Mouse (Mus musculus): ENCODE results near the gene Ttc39b. TPM values are rescaled to one million over a fixed set of nuclear protein-coding genes. Genes with fewer than 3 reads are reported as not detected.

Gene Ttc39b
- polyA plus RNA-seq, 1 experiment from 2014 or later = 1.5 TPM

GRCm38 (mm10) chr4:83273616-83274050 lies 50.4 kb downstream of the Ttc39b start:
- peak; percentile 80 for ATAC-seq (ENCODE audit: low read depth)
- Histone ChIP-seq H3K9ac (ENCODE audit: low read depth, low read length) (no peak overlapping the region), H3K36me3 (ENCODE audit: control insufficient read depth, insufficient read depth) (no peaks in the 10 kb centered on the region), H3K27ac (ENCODE audit: low read length) (no peak overlapping the region), H3K27me3 (ENCODE audit: control insufficient read depth, insufficient read depth, low read depth, low read length) (no peaks in the 10 kb centered on the region), H3K4me1 (ENCODE audit: control insufficient read depth, low read depth, low read length) (no peaks in the 10 kb centered on the region; the same call in 1 of the 2 replicates), H3K9me3 (replicated peaks; ENCODE audit: control insufficient read depth, low read length) (no peaks in the 10 kb centered on the region), H3K4me3 (ENCODE audit: low read depth, low read length) (peak overlapping the region; percentile 32), H3K4me2 (ENCODE audit: low read depth, low read length) (peak overlapping the region; percentile 42)
- 17% methylated on average over 19 of the region's 19 CpGs for WGBS (ENCODE audit: insufficient replicate concordance)

- no peaks in the 10 kb centered on the region; the same call in 1 of the 2 replicates for H3K4me1 ChIP-seq (ENCODE audit: control insufficient read depth, low read depth, low read length)
- no peak; the same call in 1 of the 2 replicates for ATAC-seq (ENCODE audit: low read depth)
- no peaks in the 10 kb centered on the region for H3K9me3 ChIP-seq (replicated peaks; ENCODE audit: control insufficient read depth, low read length)
- H3K36me3 ChIP-seq (ENCODE audit: control insufficient read depth, insufficient read depth) = no peaks in the 10 kb centered on the region
- peak overlapping the region; percentile 32 for H3K4me3 ChIP-seq (ENCODE audit: low read depth, low read length)
- H3K27me3 ChIP-seq (ENCODE audit: control insufficient read depth, insufficient read depth, low read depth, low read length) = no peaks in the 10 kb centered on the region
- WGBS (ENCODE audit: insufficient replicate concordance) = 18% methylated on average over 9 of the region's 9 CpGs
- H3K4me2 ChIP-seq (ENCODE audit: low read depth, low read length) = peak overlapping the region; percentile 42
- H3K9ac ChIP-seq (ENCODE audit: low read depth, low read length) = no peak overlapping the region
- no peak overlapping the region for H3K27ac ChIP-seq (ENCODE audit: low read length)
These were observed 51.0 kb downstream of the Ttc39b start for GRCm38 (mm10) chr4:83272917-83273615.

GRCm38 (mm10) chr4:83270481-83270880 lies 53.6 kb downstream of the Ttc39b start:
- Histone ChIP-seq H3K9me3 (replicated peaks; ENCODE audit: control insufficient read depth, low read length) (no peaks in the 10 kb centered on the region), H3K4me1 (ENCODE audit: control insufficient read depth, low read depth, low read length) (no peaks in the 10 kb centered on the region; the same call in 1 of the 2 replicates), H3K4me3 (ENCODE audit: low read depth, low read length) (no peak overlapping the region), H3K27me3 (ENCODE audit: control insufficient read depth, insufficient read depth, low read depth, low read length) (no peaks in the 10 kb centered on the region), H3K4me2 (ENCODE audit: low read depth, low read length) (no peak overlapping the region), H3K9ac (ENCODE audit: low read depth, low read length) (no peak overlapping the region), H3K36me3 (ENCODE audit: control insufficient read depth, insufficient read depth) (no peaks in the 10 kb centered on the region), H3K27ac (ENCODE audit: low read length) (no peak overlapping the region)
- WGBS (ENCODE audit: insufficient replicate concordance) = 81% methylated on average over 8 of the region's 8 CpGs
- ATAC-seq (ENCODE audit: low read depth) = no peak

- no peaks in the 10 kb centered on the region for H3K9me3 ChIP-seq (replicated peaks; ENCODE audit: control insufficient read depth, low read length)
- ATAC-seq (ENCODE audit: low read depth) = no peak
- 49% methylated on average over 6 of the region's 6 CpGs for WGBS (ENCODE audit: insufficient replicate concordance)
These were observed 54.4 kb downstream of the Ttc39b start for GRCm38 (mm10) chr4:83269614-83270013.

GRCm38 (mm10) chr4:83265926-83266692 lies 57.9 kb downstream of the Ttc39b start:
- 49% methylated on average over 14 of the region's 14 CpGs for WGBS (ENCODE audit: insufficient replicate concordance)
- Histone ChIP-seq H3K27me3 (ENCODE audit: control insufficient read depth, insufficient read depth, low read depth, low read length) (no peaks in the 10 kb centered on the region), H3K36me3 (ENCODE audit: control insufficient read depth, insufficient read depth) (no peaks in the 10 kb centered on the region), H3K9ac (ENCODE audit: low read depth, low read length) (no peak overlapping the region), H3K4me2 (ENCODE audit: low read depth, low read length) (no peak overlapping the region), H3K9me3 (replicated peaks; ENCODE audit: control insufficient read depth, low read length) (no peaks in the 10 kb centered on the region), H3K4me3 (ENCODE audit: low read depth, low read length) (no peak overlapping the region), H3K4me1 (ENCODE audit: control insufficient read depth, low read depth, low read length) (no peaks in the 10 kb centered on the region), H3K27ac (ENCODE audit: low read length) (no peak overlapping the region)
- no peak for ATAC-seq (ENCODE audit: low read depth)

More at GRCm38 (mm10) chr4:83269614-83270013, 54.4 kb downstream of the Ttc39b start:
- H3K27ac ChIP-seq (ENCODE audit: low read length) = no peak overlapping the region
- no peaks in the 10 kb centered on the region for H3K27me3 ChIP-seq (ENCODE audit: control insufficient read depth, insufficient read depth, low read depth, low read length)
- H3K4me1 ChIP-seq (ENCODE audit: control insufficient read depth, low read depth, low read length) = no peaks in the 10 kb centered on the region; the same call in 1 of the 2 replicates
- H3K4me3 ChIP-seq (ENCODE audit: low read depth, low read length) = no peak overlapping the region
- no peak overlapping the region for H3K4me2 ChIP-seq (ENCODE audit: low read depth, low read length)
- H3K36me3 ChIP-seq (ENCODE audit: control insufficient read depth, insufficient read depth) = no peaks in the 10 kb centered on the region
- no peak overlapping the region for H3K9ac ChIP-seq (ENCODE audit: low read depth, low read length)

GRCm38 (mm10) chr4:83264832-83265231 lies 59.2 kb downstream of the Ttc39b start:
- no peak overlapping the region for H3K27ac ChIP-seq (ENCODE audit: low read length)
- no peaks in the 10 kb centered on the region for H3K36me3 ChIP-seq (ENCODE audit: control insufficient read depth, insufficient read depth)
- no peak overlapping the region for H3K9ac ChIP-seq (ENCODE audit: low read depth, low read length)
- H3K27me3 ChIP-seq (ENCODE audit: control insufficient read depth, insufficient read depth, low read depth, low read length) = no peaks in the 10 kb centered on the region
- H3K4me3 ChIP-seq (ENCODE audit: low read depth, low read length) = no peak overlapping the region
- no peak overlapping the region for H3K4me2 ChIP-seq (ENCODE audit: low read depth, low read length)
- no peaks in the 10 kb centered on the region for H3K4me1 ChIP-seq (ENCODE audit: control insufficient read depth, low read depth, low read length)
- no peaks in the 10 kb centered on the region for H3K9me3 ChIP-seq (replicated peaks; ENCODE audit: control insufficient read depth, low read length)
- no peak for ATAC-seq (ENCODE audit: low read depth)
- WGBS (ENCODE audit: insufficient replicate concordance) = 68% methylated on average over 2 of the region's 2 CpGs

GRCm38 (mm10) chr4:83261998-83262397 lies 62.1 kb downstream of the Ttc39b start:
- no peaks in the 10 kb centered on the region for H3K36me3 ChIP-seq (ENCODE audit: control insufficient read depth, insufficient read depth)
- no peak overlapping the region for H3K4me2 ChIP-seq (ENCODE audit: low read depth, low read length)
- ATAC-seq (ENCODE audit: low read depth) = no peak
- H3K4me3 ChIP-seq (ENCODE audit: low read depth, low read length) = no peak overlapping the region
- WGBS (ENCODE audit: insufficient replicate concordance) = 9% methylated on average over 2 of the region's 2 CpGs
- no peak overlapping the region for H3K27ac ChIP-seq (ENCODE audit: low read length)
- no peaks in the 10 kb centered on the region for H3K9me3 ChIP-seq (replicated peaks; ENCODE audit: control insufficient read depth, low read length)
- no peaks in the 10 kb centered on the region for H3K27me3 ChIP-seq (ENCODE audit: control insufficient read depth, insufficient read depth, low read depth, low read length)
- no peaks in the 10 kb centered on the region for H3K4me1 ChIP-seq (ENCODE audit: control insufficient read depth, low read depth, low read length)
- no peak overlapping the region for H3K9ac ChIP-seq (ENCODE audit: low read depth, low read length)

- Histone ChIP-seq H3K36me3 (ENCODE audit: control insufficient read depth, insufficient read depth) (no peaks in the 10 kb centered on the region), H3K9ac (ENCODE audit: low read depth, low read length) (no peak overlapping the region), H3K27me3 (ENCODE audit: control insufficient read depth, insufficient read depth, low read depth, low read length) (no peaks in the 10 kb centered on the region), H3K4me2 (ENCODE audit: low read depth, low read length) (no peak overlapping the region), H3K27ac (ENCODE audit: low read length) (no peak overlapping the region), H3K9me3 (replicated peaks; ENCODE audit: control insufficient read depth, low read length) (no peaks in the 10 kb centered on the region), H3K4me3 (ENCODE audit: low read depth, low read length) (no peak overlapping the region), H3K4me1 (ENCODE audit: control insufficient read depth, low read depth, low read length) (no peaks in the 10 kb centered on the region)
- ATAC-seq (ENCODE audit: low read depth) = no peak
- 58% methylated on average over 4 of the region's 4 CpGs for WGBS (ENCODE audit: insufficient replicate concordance)
These were observed 64.4 kb downstream of the Ttc39b start for GRCm38 (mm10) chr4:83259690-83260089.

- H3K9ac ChIP-seq (ENCODE audit: low read depth, low read length) = no peak overlapping the region
- no peaks in the 10 kb centered on the region for H3K27me3 ChIP-seq (ENCODE audit: control insufficient read depth, insufficient read depth, low read depth, low read length)
- no peak for ATAC-seq (ENCODE audit: low read depth)
- WGBS (ENCODE audit: insufficient replicate concordance) = 87% methylated on average over 3 of the region's 3 CpGs
- H3K9me3 ChIP-seq (replicated peaks; ENCODE audit: control insufficient read depth, low read length) = no peaks in the 10 kb centered on the region
- no peak overlapping the region for H3K4me3 ChIP-seq (ENCODE audit: low read depth, low read length)
- no peak overlapping the region for H3K4me2 ChIP-seq (ENCODE audit: low read depth, low read length)
- H3K4me1 ChIP-seq (ENCODE audit: control insufficient read depth, low read depth, low read length) = no peaks in the 10 kb centered on the region
- no peak overlapping the region for H3K27ac ChIP-seq (ENCODE audit: low read length)
- H3K36me3 ChIP-seq (ENCODE audit: control insufficient read depth, insufficient read depth) = no peaks in the 10 kb centered on the region
These were observed 65.8 kb downstream of the Ttc39b start for GRCm38 (mm10) chr4:83258273-83258672.

All from liver, embryonic 16.5 days (tissue).